Mouse (Mus musculus) cerebellum, adult 2 months (tissue): Measurements from ENCODE around the gene Arhgap17. TPM values are rescaled to one million over a fixed set of nuclear protein-coding genes. Genes with fewer than 3 reads are reported as not detected.

ENCODE experiments used
- DNase-seq, 2 experiments: peaks; one replicate each; pipeline ENCODE4 v3.0.0; 2021
- H3K27ac ChIP-seq: fragments of 200-500 bp; 2 replicates; pipeline ENCODE4 v1.5.1; 2012; ENCODE audit warnings: low read length, control low read depth, inconsistent platforms; ENCODE audit not compliant: insufficient read depth
- H3K27me3 ChIP-seq: fragments of 200-500 bp; 2 replicates; pipeline ENCODE4 v1.6.1; 2012; ENCODE audit warnings: inconsistent platforms, mild to moderate bottlenecking, low read length, moderate library complexity; ENCODE audit not compliant: control insufficient read depth, insufficient read depth
- H3K4me1 ChIP-seq: fragments of 200-500 bp; 2 replicates; pipeline ENCODE4 v1.6.1; 2011; ENCODE audit warnings: low read length; ENCODE audit not compliant: control insufficient read depth, insufficient read depth
- H3K4me3 ChIP-seq: fragments of 200-500 bp; replicated peaks from 2 replicates; pipeline ENCODE3; 2011; ENCODE audit warnings: mild to moderate bottlenecking, low read depth, low read length, control low read depth; ENCODE audit not compliant: insufficient read depth
- CTCF ChIP-seq: fragments of 200-500 bp; IDR thresholded peaks from 2 replicates; pipeline ENCODE4 v1.5.1; 2011; ENCODE audit warnings: low read depth, mild to moderate bottlenecking, control low read depth, low read length, moderate library complexity, borderline replicate concordance; ENCODE audit not compliant: insufficient read depth
- POLR2A ChIP-seq: fragments of 200-500 bp; IDR thresholded peaks from 2 replicates; pipeline ENCODE4 v1.6.1; 2011; ENCODE audit warnings: low read length, control low read depth, borderline replicate concordance; ENCODE audit not compliant: insufficient read depth
- WGBS: fragments of 180-500 bp; shearing (Covaris S2); methylation state at CpG from one replicate; pipeline ENCODE4 v1.1.7; 2018; 5-methylcytosine and 5-hydroxymethylcytosine counted together
- polyA plus RNA-seq: library from polyadenylated mRNA; depleted of rRNA; stranded (reverse); fragments of >200 nt; gene quantifications from 2 replicates; pipeline ENCODE4 v1.2.3, GENCODE M21; 2012

Arhgap17 gene
- polyA plus RNA-seq, 1 experiment, result 21.2 TPM

DNA sequence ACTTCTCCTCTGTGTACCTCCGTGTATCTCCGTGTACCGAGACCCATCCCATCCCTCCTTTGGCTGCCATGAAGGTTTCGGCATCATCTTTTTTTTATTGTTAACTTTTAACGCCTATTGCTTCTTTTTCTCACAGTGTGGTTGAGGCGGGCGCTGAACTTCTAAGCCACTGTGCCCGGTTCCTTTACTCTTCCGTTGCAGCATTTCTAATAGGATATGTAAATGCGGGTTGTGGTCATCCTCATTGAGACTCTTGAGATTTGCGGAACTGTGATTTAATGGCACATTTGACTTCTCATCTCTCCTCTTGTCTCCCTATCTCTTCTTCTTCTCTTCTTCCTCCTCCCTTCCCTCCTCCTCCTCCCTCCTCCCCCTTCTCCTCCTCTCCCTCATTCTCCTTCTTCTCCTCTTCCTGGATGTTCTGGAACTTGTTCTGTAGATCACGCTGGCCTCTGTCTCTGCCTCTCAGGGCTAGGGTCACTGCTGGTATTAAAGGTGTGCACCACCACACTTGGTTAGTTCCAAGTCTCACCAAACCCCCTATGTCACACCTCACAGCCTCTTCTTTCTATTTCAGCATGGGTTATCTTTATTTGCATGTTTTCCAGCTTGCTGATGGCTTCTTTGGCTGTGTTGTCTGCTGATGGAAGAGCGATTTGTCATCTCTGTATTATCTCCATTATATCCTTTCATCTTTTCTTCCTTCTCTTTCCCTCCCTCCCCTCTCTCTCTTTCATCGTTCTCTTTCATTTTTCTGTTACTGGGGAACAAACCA is 115.3 kb downstream of the Arhgap17 start:
- H3K4me3 ChIP-seq, result no peak overlapping the region
- H3K27me3 ChIP-seq, result no peaks in the 10 kb centered on the region
- H3K27ac ChIP-seq, result no peak overlapping the region
- no peak for DNase-seq
- H3K4me1 ChIP-seq, result 0 out of 2 replicates have a peak, but pooled peaks cover 6% of the 10 kb centered on the region
- TF ChIP-seq CTCF (no peak), POLR2A (no peak)
- WGBS, result 82% methylated on average over 14 of the region's 14 CpGs

DNA sequence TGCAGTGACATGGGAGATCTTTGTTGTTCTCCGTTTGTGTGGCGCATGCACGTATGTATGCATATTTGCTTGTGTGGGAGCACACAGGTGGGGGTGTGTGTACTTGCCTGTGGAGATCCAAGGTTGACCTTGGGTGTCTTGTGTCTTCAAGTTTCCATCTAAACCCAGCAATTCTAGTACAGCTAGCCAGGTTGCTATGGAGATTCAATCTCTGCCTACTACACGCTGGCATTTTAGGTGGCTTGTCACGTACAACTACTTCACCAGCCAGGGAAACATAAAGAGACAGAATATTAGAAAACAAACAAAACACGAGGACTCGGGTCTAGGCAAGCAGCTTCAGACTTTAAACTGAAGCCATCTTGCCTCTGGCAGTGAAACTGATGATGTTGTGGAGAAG is 116.3 kb downstream of the Arhgap17 start:
- 54% methylated on average over 7 of the region's 7 CpGs for WGBS
- Histone ChIP-seq H3K4me1 (0 out of 2 replicates have a peak, but pooled peaks cover 6% of the 10 kb centered on the region), H3K27me3 (no peaks in the 10 kb centered on the region), H3K27ac (no peak overlapping the region), H3K4me3 (no peak overlapping the region)
- DNase-seq, result no peak
- TF ChIP-seq POLR2A (no peak), CTCF (no peak)

DNA sequence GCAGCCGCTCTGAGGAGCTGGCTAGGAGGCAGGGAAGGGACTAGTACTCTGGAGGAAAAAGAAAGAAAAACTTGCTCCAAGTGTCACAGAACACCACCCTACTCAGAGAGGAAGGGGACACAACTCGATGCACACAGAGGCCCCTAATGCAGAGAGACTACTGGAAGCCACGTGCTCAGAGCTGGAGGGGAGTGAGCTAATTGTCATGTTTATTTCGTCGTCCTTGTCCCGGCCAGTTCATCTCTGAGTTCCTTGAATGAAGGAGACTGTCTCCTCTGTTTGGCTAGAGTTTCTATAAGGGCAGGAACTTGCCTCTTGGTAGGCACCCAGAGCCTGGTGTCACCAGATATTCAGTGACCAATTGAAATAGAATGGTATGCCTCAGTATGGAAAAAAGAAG is 118.4 kb downstream of the Arhgap17 start:
- Histone ChIP-seq H3K4me1 (no peaks in the 10 kb centered on the region), H3K27me3 (no peaks in the 10 kb centered on the region), H3K27ac (no peak overlapping the region), H3K4me3 (no peak overlapping the region)
- TF ChIP-seq CTCF (no peak), POLR2A (no peak)
- no peak for DNase-seq
- 60% methylated on average over 6 of the region's 6 CpGs for whole genome bisulfite sequencing

DNA sequence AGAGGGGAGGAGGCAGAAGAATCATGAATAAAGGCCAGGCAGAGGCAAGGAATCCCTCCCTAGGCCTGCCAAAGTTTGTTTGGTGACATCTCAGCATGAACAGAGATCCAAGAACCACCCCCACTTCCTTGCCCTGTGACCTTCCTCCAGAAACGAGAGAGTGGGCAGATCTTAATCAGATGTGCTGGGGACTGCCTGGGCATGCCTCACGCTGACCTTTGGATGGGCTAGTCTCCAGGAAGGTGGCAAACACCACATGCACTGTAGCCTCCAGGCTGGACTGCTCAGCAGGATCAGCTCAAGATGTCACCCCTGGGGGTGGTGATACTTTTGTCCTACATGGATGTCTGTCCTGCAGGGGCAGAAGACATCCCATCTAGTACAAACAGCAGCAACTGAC is 121.5 kb downstream of the Arhgap17 start:
- no peak for DNase-seq
- WGBS, result 56% methylated on average over 2 of the region's 2 CpGs
- Histone ChIP-seq H3K4me1 (no peaks in the 10 kb centered on the region), H3K27me3 (no peaks in the 10 kb centered on the region), H3K27ac (no peak overlapping the region), H3K4me3 (no peak overlapping the region)
- no peak for TF ChIP-seq POLR2A
- TF ChIP-seq CTCF, result no peak

DNA sequence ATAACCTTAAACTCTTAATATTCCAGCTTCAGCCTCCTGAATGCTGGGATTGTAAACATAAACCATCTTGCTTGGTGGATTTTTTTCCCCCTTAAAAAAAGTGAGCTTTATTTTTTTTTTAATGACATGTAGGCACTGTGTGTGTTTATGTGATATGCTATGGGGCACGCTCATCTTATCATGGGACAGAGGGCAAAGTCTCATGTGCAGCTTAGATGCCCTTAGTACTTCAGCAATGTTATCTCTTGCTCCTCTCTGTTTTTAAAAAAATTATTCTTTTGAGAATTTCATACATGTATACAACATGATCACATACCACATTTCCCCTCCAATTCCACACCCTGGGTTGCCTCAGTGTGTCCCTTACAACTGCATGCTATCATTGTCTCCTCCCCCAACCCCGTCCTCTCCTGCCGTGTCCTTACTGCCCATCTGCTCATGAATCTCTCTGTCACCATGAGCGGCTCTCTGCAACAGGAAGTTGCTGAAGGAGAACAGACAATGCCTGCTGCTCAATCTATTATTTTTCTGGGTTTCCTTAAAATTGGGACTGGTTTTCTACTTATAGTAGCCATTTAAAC is 123.1 kb downstream of the Arhgap17 start:
- TF ChIP-seq CTCF (no peak), POLR2A (no peak)
- Histone ChIP-seq H3K4me1 (no peaks in the 10 kb centered on the region), H3K27me3 (no peaks in the 10 kb centered on the region), H3K27ac (no peak overlapping the region), H3K4me3 (no peak overlapping the region)
- 55% methylated on average over 4 of the region's 4 CpGs for WGBS
- DNase-seq, result no peak

DNA sequence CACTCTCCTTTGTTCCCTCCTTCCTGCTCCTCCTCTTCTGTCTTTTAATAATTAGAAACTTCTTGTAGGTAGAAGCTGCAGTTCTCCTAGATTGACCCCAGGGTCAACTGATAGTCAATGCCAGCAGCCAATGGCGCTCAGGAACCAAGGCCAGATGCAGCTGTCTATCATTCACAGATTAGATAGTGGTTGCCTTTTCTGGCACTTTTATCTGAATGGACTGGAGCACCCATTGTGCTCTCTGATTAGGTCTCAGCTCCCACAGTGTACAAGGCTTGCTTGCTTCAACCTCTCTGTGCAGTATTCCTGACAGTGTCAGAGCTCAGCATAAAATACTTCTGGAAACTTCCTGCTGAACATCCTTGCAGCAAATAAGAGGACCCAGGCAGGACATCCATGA is 124.9 kb downstream of the Arhgap17 start:
- 94% methylated on average over 1 of the region's 1 CpGs for WGBS
- no peak overlapping the region for H3K27ac ChIP-seq
- H3K27me3 ChIP-seq, result no peaks in the 10 kb centered on the region
- DNase-seq, result no peak
- no peak for TF ChIP-seq CTCF
- no peak for TF ChIP-seq POLR2A
- no peak overlapping the region for H3K4me3 ChIP-seq
- H3K4me1 ChIP-seq, result no peaks in the 10 kb centered on the region

DNA sequence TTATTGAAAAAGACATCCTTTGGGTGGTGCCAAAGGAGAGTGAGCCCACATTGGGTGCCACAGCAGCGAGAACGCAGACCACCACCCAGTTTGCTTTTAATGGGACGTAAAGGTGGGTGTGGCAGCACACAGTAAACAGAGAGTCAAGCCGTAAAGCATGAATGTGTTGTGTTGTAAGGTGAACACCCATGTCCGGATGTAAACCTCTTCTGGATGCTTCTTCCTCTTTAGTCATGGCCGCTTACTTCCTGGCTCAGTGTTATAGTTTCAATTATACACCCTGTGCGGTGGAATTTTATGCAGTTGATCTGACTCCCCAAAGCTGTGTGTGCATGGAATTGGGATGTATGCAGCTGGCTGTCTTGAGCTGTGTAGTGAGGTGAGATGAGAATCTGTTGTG is 127.5 kb downstream of the Arhgap17 start:
- Histone ChIP-seq H3K4me1 (no peaks in the 10 kb centered on the region), H3K27ac (no peak overlapping the region), H3K27me3 (no peaks in the 10 kb centered on the region), H3K4me3 (no peak overlapping the region)
- TF ChIP-seq POLR2A (no peak), CTCF (no peak)
- DNase-seq, result no peak
- WGBS, result 92% methylated on average over 7 of the region's 7 CpGs

DNA sequence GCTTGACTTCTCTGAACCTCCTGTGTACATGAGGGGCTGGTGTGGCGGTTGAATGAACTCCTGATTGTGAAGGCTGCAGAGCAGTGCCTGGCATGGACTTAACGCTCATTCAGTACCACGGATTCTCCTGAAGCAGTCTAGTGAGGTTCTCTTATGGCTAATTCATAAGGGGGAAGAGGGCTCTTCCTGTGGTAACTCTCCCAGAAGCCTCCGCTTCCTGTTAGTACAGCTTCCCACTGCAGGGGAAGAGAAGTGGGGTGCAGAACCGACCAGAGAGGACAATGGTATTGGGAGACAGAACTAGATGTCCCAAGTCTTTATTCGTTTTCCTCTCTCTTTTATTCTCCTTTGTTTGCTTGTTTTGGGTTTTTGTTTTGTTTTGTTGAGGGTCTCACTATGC is 129.7 kb downstream of the Arhgap17 start:
- WGBS, result 77% methylated on average over 6 of the region's 6 CpGs

More for the DNA sequence above, 129.7 kb downstream of the Arhgap17 start:
- no peaks in the 10 kb centered on the region for H3K27me3 ChIP-seq
- no peaks in the 10 kb centered on the region for H3K4me1 ChIP-seq
- H3K4me3 ChIP-seq, result no peak overlapping the region
- no peak for TF ChIP-seq CTCF
- TF ChIP-seq POLR2A, result no peak
- DNase-seq, result no peak
- H3K27ac ChIP-seq, result no peak overlapping the region
